Mouse (Mus musculus) midbrain, embryonic 15.5 days (tissue): ENCODE measurements around the gene Lsm2. TPM values are rescaled to one million over a fixed set of nuclear protein-coding genes. Genes with fewer than 3 reads are reported as not detected.
"Not testable (repeated sequence)": the region's sequence is repeated elsewhere in the genome, so short reads cannot be mapped to it uniquely, and the experiment has no call there.

ENCODE experiments used
- ATAC-seq: fragments of 200-750 bp; cut with Nextera tagmentation; replicated peaks from 2 replicates; pipeline ENCODE4 v1.8.0; 2017; ENCODE audit warnings: moderate TSS enrichment
- H3K27ac ChIP-seq: fragments of 300-500 bp; sonication (generic); 2 replicates; pipeline ENCODE4 v1.5.1; 2015; ENCODE audit warnings: mild to moderate bottlenecking, inconsistent platforms
- H3K27me3 ChIP-seq: fragments of 300-500 bp; sonication (generic); replicated peaks from 2 replicates; pipeline ENCODE4 v1.6.1; 2015; ENCODE audit warnings: inconsistent platforms
- H3K36me3 ChIP-seq: fragments of 300-500 bp; sonication (generic); replicated peaks from 2 replicates; pipeline ENCODE4 v1.6.1; 2015; ENCODE audit warnings: inconsistent platforms
- H3K4me1 ChIP-seq: fragments of 300-500 bp; sonication (generic); 2 replicates; pipeline ENCODE4 v1.6.1; 2015; ENCODE audit warnings: inconsistent platforms
- H3K4me2 ChIP-seq: fragments of 300-500 bp; sonication (generic); 2 replicates; pipeline ENCODE4 v1.6.1; 2015; ENCODE audit warnings: inconsistent platforms, mild to moderate bottlenecking, moderate library complexity
- H3K4me3 ChIP-seq: fragments of 300-500 bp; sonication (generic); 2 replicates; pipeline ENCODE4 v1.5.1; 2015; ENCODE audit warnings: mild to moderate bottlenecking, inconsistent platforms
- H3K9ac ChIP-seq: fragments of 300-500 bp; sonication (generic); 2 replicates; pipeline ENCODE4 v1.6.1; 2015; ENCODE audit warnings: mild to moderate bottlenecking, inconsistent platforms
- H3K9me3 ChIP-seq: fragments of 300-500 bp; sonication (generic); 2 replicates; pipeline ENCODE4 v1.6.1; 2016; ENCODE audit warnings: inconsistent platforms
- WGBS: fragments of 180-500 bp; shearing (Covaris S2); methylation state at CpG from one replicate; pipeline ENCODE4 v1.1.7; 2015; ENCODE audit warnings: mixed read lengths; 5-methylcytosine and 5-hydroxymethylcytosine counted together
- polyA plus RNA-seq: library from polyadenylated mRNA; unstranded; fragments of >200 nt; fragmentation: Nextera tagmentation; extraction: Ambion mirVana; gene quantifications from 2 replicates; pipeline ENCODE4 v1.2.1, GENCODE M21; 2015

Lsm2 gene
- polyA plus RNA-seq, 1 experiment from 2014 or later: 103 TPM

- H3K27ac ChIP-seq: peak within 1 kb of the TSS; percentile 66; the same call in 1 of the 2 replicates
Observed at GRCm38 (mm10) chr17:34959130-34959778, 22.4 kb upstream of the Lsm2 start, which contains the start of gene Hspa1b. Hspa1b (minus strand) TSS chr17:34959238.

GRCm38 (mm10) chr17:34959881-34960515 lies 21.7 kb upstream of the Lsm2 start:
- peaks cover 8% of the 10 kb centered on the region for H3K4me1 ChIP-seq
- 15% methylated on average over 12 of the region's 12 CpGs for WGBS
- H3K9me3 ChIP-seq: no peaks in the 10 kb centered on the region
- 0 out of 2 replicates have a peak overlapping the region, but pooled peaks have one; percentile 66 for H3K27ac ChIP-seq
- H3K27me3 ChIP-seq: peaks cover 28% of the 10 kb centered on the region
- no peak overlapping the region for H3K9ac ChIP-seq
- no peak for ATAC-seq
- H3K4me3 ChIP-seq: peak overlapping the region; percentile 41
- no peaks in the 10 kb centered on the region for H3K36me3 ChIP-seq
- peak overlapping the region; percentile 81 for H3K4me2 ChIP-seq

More at GRCm38 (mm10) chr17:34959130-34959778, 22.4 kb upstream of the Lsm2 start, which contains the start of gene Hspa1b:
- peak within 1 kb of the TSS; percentile 41 for H3K4me3 ChIP-seq
- H3K36me3 ChIP-seq, H3K4me1 ChIP-seq, H3K9me3 ChIP-seq: not testable (repeated sequence)
- H3K4me2 ChIP-seq: peak within 1 kb of the TSS; percentile 81
- WGBS: under 1% methylated on average over 31 of the region's 32 CpGs
- peak; percentile 94 for ATAC-seq
- peaks cover 28% of the 10 kb centered on the region for H3K27me3 ChIP-seq
- peak within 1 kb of the TSS; percentile 34; the same call in 1 of the 2 replicates for H3K9ac ChIP-seq

GRCm38 (mm10) chr17:34960702-34961493 lies 20.8 kb upstream of the Lsm2 start:
- H3K36me3 ChIP-seq: no peaks in the 10 kb centered on the region
- no peak for ATAC-seq
- H3K4me1 ChIP-seq: peaks cover 8% of the 10 kb centered on the region
- no peak overlapping the region for H3K4me3 ChIP-seq
- no peaks in the 10 kb centered on the region for H3K9me3 ChIP-seq
- H3K9ac ChIP-seq: no peak overlapping the region
- H3K27me3 ChIP-seq: peaks cover 19% of the 10 kb centered on the region
- H3K27ac ChIP-seq: no peak overlapping the region
- no peak overlapping the region for H3K4me2 ChIP-seq

GRCm38 (mm10) chr17:34962125-34962524 lies 19.5 kb upstream of the Lsm2 start:
- H3K4me3 ChIP-seq: no peak overlapping the region
- H3K36me3 ChIP-seq: no peaks in the 10 kb centered on the region
- H3K4me1 ChIP-seq: peaks cover 8% of the 10 kb centered on the region
- H3K9ac ChIP-seq: no peak overlapping the region
- ATAC-seq: no peak
- H3K27ac ChIP-seq: no peak overlapping the region
- H3K4me2 ChIP-seq: no peak overlapping the region
- H3K9me3 ChIP-seq: no peaks in the 10 kb centered on the region
- 0 out of 2 replicates have a peak, but pooled peaks cover 14% of the 10 kb centered on the region for H3K27me3 ChIP-seq
- WGBS: 38% methylated on average over 3 of the region's 3 CpGs

GRCm38 (mm10) chr17:34962841-34963240 lies 18.8 kb upstream of the Lsm2 start:
- ATAC-seq: no peak
- Histone ChIP-seq H3K9ac (no peak overlapping the region), H3K4me1 (peaks cover 8% of the 10 kb centered on the region), H3K4me2 (no peak overlapping the region), H3K9me3 (no peaks in the 10 kb centered on the region), H3K4me3 (no peak overlapping the region), H3K27me3 (peaks cover 21% of the 10 kb centered on the region), H3K27ac (no peak overlapping the region), H3K36me3 (no peaks in the 10 kb centered on the region)
- WGBS: 66% methylated on average over 1 of the region's 1 CpGs

- no peak for ATAC-seq
- Histone ChIP-seq H3K4me3 (no peak overlapping the region), H3K27me3 (peaks cover 35% of the 10 kb centered on the region), H3K4me2 (no peak overlapping the region), H3K36me3 (no peaks in the 10 kb centered on the region), H3K9me3 (no peaks in the 10 kb centered on the region), H3K27ac (no peak overlapping the region), H3K9ac (no peak overlapping the region), H3K4me1 (peaks cover 4% of the 10 kb centered on the region)
- 19% methylated on average over 1 of the region's 1 CpGs for WGBS
Observed at GRCm38 (mm10) chr17:34964640-34965049, 17.0 kb upstream of the Lsm2 start.

- no peak overlapping the region for H3K9ac ChIP-seq
- H3K36me3 ChIP-seq: no peaks in the 10 kb centered on the region
- no peak overlapping the region for H3K4me2 ChIP-seq
- H3K4me3 ChIP-seq: no peak overlapping the region
- H3K9me3 ChIP-seq: no peaks in the 10 kb centered on the region
- no peak overlapping the region for H3K27ac ChIP-seq
- H3K27me3 ChIP-seq: peaks cover 32% of the 10 kb centered on the region
- H3K4me1 ChIP-seq: no peaks in the 10 kb centered on the region
- 85% methylated on average over 5 of the region's 5 CpGs for WGBS
- no peak for ATAC-seq
Observed at GRCm38 (mm10) chr17:34965627-34966026, 16.0 kb upstream of the Lsm2 start.

- H3K27me3 ChIP-seq: peaks cover 27% of the 10 kb centered on the region
- WGBS: 63% methylated on average over 8 of the region's 11 CpGs
Observed at GRCm38 (mm10) chr17:34969822-34970221, 11.8 kb upstream of the Lsm2 start, which contains the start of gene Gm20481. Gm20481 (plus strand) TSS chr17:34969912.

GRCm38 (mm10) chr17:34970850-34971249 lies 10.8 kb upstream of the Lsm2 start:
- ATAC-seq, H3K4me2 ChIP-seq: not testable (repeated sequence)

More at GRCm38 (mm10) chr17:34969822-34970221, 11.8 kb upstream of the Lsm2 start, which contains the start of gene Gm20481:
- H3K27ac ChIP-seq, ATAC-seq, H3K4me3 ChIP-seq, H3K36me3 ChIP-seq, H3K4me2 ChIP-seq, H3K9me3 ChIP-seq, H3K4me1 ChIP-seq, H3K9ac ChIP-seq: not testable (repeated sequence)

GRCm38 (mm10) chr17:34971694-34972068 lies 10.0 kb upstream of the Lsm2 start:
- H3K27ac ChIP-seq, H3K4me1 ChIP-seq, H3K36me3 ChIP-seq, H3K9ac ChIP-seq, H3K9me3 ChIP-seq: not testable (repeated sequence)
- peaks cover 27% of the 10 kb centered on the region for H3K27me3 ChIP-seq
- ATAC-seq: peak; percentile 68; the same call in 1 of the 2 replicates
- peak overlapping the region; percentile 42 for H3K4me3 ChIP-seq
- H3K4me2 ChIP-seq: peak overlapping the region; percentile 60
- WGBS: 0% methylated on average over 31 of the region's 43 CpGs

More at GRCm38 (mm10) chr17:34970850-34971249, 10.8 kb upstream of the Lsm2 start:
- not testable (repeated sequence) for H3K4me3 ChIP-seq, H3K36me3 ChIP-seq, H3K9me3 ChIP-seq, H3K9ac ChIP-seq, H3K4me1 ChIP-seq, H3K27ac ChIP-seq
- 36% methylated on average over 21 of the region's 37 CpGs for WGBS
- peaks cover 27% of the 10 kb centered on the region for H3K27me3 ChIP-seq

- not testable (repeated sequence) for H3K27ac ChIP-seq
- WGBS: under 1% methylated on average over 33 of the region's 33 CpGs
Observed at GRCm38 (mm10) chr17:34972069-34972749, 9.5 kb upstream of the Lsm2 start, which contains the start of the genes Hspa1a and Hspa1l. Hspa1a (minus strand) TSS chr17:34972156. Hspa1l (plus strand) TSS chr17:34972703.

More at GRCm38 (mm10) chr17:34972069-34972749, 9.5 kb upstream of the Lsm2 start, which contains the start of the genes Hspa1a and Hspa1l:
- H3K36me3 ChIP-seq, H3K9ac ChIP-seq, H3K9me3 ChIP-seq, H3K4me1 ChIP-seq: not testable (repeated sequence)
- ATAC-seq: peak; percentile 93
- Histone ChIP-seq H3K4me3 (peak within 1 kb of the TSS; percentile 42), H3K27me3 (peaks cover 26% of the 10 kb centered on the region), H3K4me2 (peak within 1 kb of the TSS; percentile 60)
